Mouse (Mus musculus): ENCODE data around the gene Cpa5. TPM values are rescaled to one million over a fixed set of nuclear protein-coding genes. Genes with fewer than 3 reads are reported as not detected.

Gene Cpa5
- polyA plus RNA-seq, 1 experiment from 2014 or later, result not detected

DNA sequence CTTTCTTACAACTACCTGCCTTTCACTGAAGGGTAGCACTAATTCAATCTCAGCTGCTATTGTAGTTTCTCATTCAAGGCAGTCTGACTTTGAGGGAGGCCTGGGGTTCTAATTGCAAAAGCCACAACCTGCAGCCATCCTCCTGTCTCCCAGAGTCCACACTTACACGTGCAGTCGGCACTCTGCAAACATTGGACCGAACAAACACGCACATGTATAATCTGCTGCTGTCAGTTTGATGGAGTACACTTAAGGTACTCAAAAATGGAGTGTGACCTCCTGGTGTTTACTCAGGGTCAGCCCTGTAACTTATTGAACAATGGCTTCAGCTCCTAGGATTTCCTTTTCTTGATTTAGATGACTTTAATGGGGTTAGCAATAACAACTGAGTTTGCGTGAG, 68.8 kb downstream of the Cpa5 start:
- DNase-seq (ENCODE audit: low spot score), result no peak

DNA sequence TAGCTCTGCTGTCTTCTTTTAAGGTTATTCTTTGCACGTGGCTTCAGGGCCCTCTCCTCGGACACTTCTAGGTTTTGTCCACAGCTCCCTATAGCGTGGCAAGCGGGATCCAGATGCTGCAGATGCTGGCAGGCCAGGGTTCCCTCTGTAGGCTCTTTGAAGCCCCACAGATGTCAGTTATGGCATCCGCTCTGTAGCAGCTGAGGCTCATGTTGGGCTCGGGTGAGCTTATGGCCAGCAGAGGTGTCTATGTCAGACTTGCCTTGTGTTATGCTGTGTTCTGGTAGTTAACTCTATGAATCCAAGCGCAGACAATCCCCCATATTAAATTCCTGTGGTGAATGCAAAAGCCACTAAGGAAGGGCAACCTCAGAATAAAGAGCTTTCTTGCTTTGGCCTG, 69.6 kb downstream of the Cpa5 start:
- DNase-seq (ENCODE audit: low spot score), result no peak

Other genes starting within 250 kb of the Cpa5 start
- 48.8 and 49.2 TPM in 2 replicates for gene Zc3hc1, start 220.0 kb upstream of the Cpa5 start, polyA plus RNA-seq (2015; fragmentation: Nextera tagmentation; extraction: Ambion mirVana)
- 7.9 and 8.3 TPM in 2 replicates for gene Klhdc10, start 209.1 kb upstream of the Cpa5 start, polyA plus RNA-seq (2015; fragmentation: Nextera tagmentation; extraction: Ambion mirVana)
- 34.4 and 38.4 TPM in 2 replicates for gene Tmem209, start 101.2 kb upstream of the Cpa5 start, polyA plus RNA-seq (2015; fragmentation: Nextera tagmentation; extraction: Ambion mirVana)
- 0.12 and 0.13 TPM in 2 replicates for gene Ssmem1, start 101.2 kb upstream of the Cpa5 start, polyA plus RNA-seq (2015; fragmentation: Nextera tagmentation; extraction: Ambion mirVana)
- gene Cpa2, start 69.4 kb upstream of the Cpa5 start, polyA plus RNA-seq (2015; fragmentation: Nextera tagmentation; extraction: Ambion mirVana), result 2.5 and 2.6 TPM in 2 replicates
- gene Cpa4, start 42.6 kb upstream of the Cpa5 start, polyA plus RNA-seq (2015; fragmentation: Nextera tagmentation; extraction: Ambion mirVana), result 0.09 TPM in 1 of 2 replicates, not detected in the other
- gene Cpa1, start 28.2 kb downstream of the Cpa5 start, polyA plus RNA-seq (2015; fragmentation: Nextera tagmentation; extraction: Ambion mirVana), result 0.23 and 0.30 TPM in 2 replicates
- 14.1 and 15.0 TPM in 2 replicates for gene Cep41, start 82.7 kb downstream of the Cpa5 start, polyA plus RNA-seq (2015; fragmentation: Nextera tagmentation; extraction: Ambion mirVana)
- gene Mest, start 112.5 kb downstream of the Cpa5 start, polyA plus RNA-seq (2015; fragmentation: Nextera tagmentation; extraction: Ambion mirVana), result 55.0 and 63.2 TPM in 2 replicates